Mouse (Mus musculus) cerebellum, adult 2 months (tissue): Measurements from ENCODE around the gene Son.

Experiments
- CTCF ChIP-seq: fragments of 200-500 bp; IDR thresholded peaks from 2 replicates; pipeline ENCODE4 v1.5.1; 2011; ENCODE audit warnings: low read depth, mild to moderate bottlenecking, control low read depth, low read length, moderate library complexity, borderline replicate concordance; ENCODE audit not compliant: insufficient read depth
- POLR2A ChIP-seq: fragments of 200-500 bp; IDR thresholded peaks from 2 replicates; pipeline ENCODE4 v1.6.1; 2011; ENCODE audit warnings: low read length, control low read depth, borderline replicate concordance; ENCODE audit not compliant: insufficient read depth

DNA sequence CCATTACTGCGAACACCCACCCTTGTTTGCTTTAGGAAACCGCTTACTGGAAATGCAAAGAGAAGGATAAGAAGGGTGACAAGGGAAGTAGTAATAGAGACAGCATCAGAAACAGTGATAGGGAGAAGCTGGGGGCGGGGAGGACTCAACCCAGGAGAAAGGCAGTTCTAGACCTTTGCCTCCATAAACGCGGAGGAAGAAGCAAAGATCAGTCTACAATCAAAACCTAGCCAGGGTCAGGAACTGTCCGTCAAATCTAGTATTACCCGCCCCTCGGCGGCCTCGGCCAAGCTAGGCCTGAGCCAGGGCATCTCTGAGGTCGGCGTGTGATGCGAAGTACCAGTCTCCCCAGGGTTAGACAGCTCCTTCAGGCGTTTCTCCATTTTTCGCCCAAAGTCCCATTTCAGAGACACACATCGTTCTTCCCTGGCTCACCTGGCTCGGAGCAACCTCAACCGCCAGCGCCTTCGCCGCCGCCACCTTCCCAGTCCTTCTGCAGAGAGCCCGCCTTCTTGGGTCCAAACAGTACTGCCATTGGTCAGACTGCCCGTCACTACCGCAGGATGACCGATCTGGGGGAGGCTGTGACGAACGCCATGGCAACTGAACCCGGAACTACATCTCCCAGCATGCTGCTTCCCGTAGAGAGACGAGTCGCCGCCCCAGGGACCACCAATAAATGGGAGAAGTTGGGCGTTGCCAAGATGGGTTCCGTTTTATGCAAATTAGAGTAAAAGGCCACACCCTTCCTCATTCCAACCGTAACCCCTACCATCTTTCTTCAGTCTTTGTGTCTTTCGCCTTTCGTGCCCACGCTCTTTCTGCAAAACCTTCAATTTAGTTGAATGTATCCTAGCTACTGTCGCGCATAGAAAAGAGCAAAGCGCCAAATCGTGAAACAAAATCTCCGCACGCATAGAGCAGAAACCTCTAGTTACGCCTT is 81.1 kb downstream of the Son start, which contains the start of gene Cryzl1:
- TF ChIP-seq POLR2A: peak; percentile 65
- no peak for TF ChIP-seq CTCF
